Mouse (Mus musculus): ENCODE results near the gene D430041D05Rik. TPM values are rescaled to one million over a fixed set of nuclear protein-coding genes. Genes with fewer than 3 reads are reported as not detected.

Gene D430041D05Rik
- polyA plus RNA-seq, 1 experiment: 46.7 TPM

DNA sequence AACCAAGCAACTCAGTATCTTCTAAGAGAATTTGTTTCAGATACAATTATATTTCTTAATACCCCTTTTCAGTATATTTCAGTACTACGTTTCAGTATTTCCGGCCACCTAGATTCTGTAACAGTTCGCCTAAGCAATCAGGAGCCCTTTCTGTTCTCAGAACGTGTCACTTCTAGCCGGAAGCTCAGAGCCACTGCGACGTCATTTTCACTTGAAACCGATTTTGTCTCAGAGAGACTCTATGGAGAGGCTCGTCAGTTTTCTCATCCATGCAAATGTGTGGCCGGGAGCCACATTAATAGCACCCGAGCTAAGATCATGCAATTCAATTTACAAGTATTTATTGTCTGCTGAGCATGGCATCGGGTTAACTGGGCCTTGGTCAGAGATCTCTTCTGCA, 266.8 kb downstream of the D430041D05Rik start:
- Histone ChIP-seq H3K4me1 (ENCODE audit: control insufficient read depth, insufficient read depth, low read length) (no peaks in the 10 kb centered on the region), H3K4me3 (ENCODE audit: insufficient read depth, low read length) (no peak overlapping the region), H3K27ac (ENCODE audit: insufficient read depth, low read length) (no peak overlapping the region)
- TF ChIP-seq POLR2A (IDR thresholded peaks at IDR 0.05; ENCODE audit: extremely low read depth, insufficient read depth, low read length) (no peak), CTCF (IDR thresholded peaks at IDR 0.05; ENCODE audit: extremely low read depth, insufficient read depth, low read length) (no peak)

DNA sequence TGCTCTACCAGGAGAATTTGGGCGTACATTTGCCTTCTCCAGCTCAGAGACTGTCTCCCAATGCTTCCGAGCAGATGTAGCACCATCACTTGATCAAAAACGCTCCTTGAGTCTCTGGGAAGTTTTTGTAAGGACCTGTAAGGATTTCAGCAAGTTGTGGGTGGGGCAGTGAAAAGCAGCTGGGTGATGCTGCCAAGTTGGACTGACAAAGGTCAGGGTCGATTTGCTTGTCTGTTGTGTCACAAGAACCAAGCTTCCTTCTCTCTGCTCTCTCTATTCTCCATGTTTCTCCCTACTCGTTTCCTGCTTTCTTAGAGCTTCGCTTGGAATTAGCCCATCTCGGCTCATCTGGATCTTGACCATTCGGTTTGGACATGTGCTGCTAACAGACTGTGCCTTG, 268.7 kb downstream of the D430041D05Rik start:
- Histone ChIP-seq H3K27ac (ENCODE audit: insufficient read depth, low read length) (no peak overlapping the region), H3K4me3 (ENCODE audit: insufficient read depth, low read length) (no peak overlapping the region), H3K4me1 (ENCODE audit: control insufficient read depth, insufficient read depth, low read length) (no peaks in the 10 kb centered on the region)
- TF ChIP-seq CTCF (IDR thresholded peaks at IDR 0.05; ENCODE audit: extremely low read depth, insufficient read depth, low read length) (no peak), POLR2A (IDR thresholded peaks at IDR 0.05; ENCODE audit: extremely low read depth, insufficient read depth, low read length) (no peak)

DNA sequence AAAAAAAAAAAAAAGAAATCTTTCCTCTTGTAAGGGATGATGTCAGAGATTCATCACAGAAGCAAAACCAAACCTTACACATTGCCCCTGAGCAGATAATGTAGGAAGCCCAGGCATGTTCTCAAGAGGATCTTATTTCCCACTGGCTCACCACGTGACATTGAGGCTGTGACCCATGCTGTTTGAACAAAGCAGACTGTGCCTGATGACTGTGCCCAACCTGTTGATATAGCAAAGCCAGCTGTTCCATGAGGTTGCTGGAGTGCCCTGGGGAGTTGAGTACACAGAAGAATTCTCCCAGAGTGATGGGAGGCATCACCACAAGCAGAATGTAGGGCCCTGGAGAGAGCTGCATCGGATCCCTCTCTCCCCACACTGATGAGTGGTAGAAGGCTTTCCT, 274.9 kb downstream of the D430041D05Rik start:
- H3K27ac ChIP-seq (ENCODE audit: insufficient read depth, low read length): no peak overlapping the region
- no peaks in the 10 kb centered on the region for H3K4me1 ChIP-seq (ENCODE audit: control insufficient read depth, insufficient read depth, low read length)
- no peak overlapping the region for H3K4me3 ChIP-seq (ENCODE audit: insufficient read depth, low read length)
- TF ChIP-seq POLR2A (IDR thresholded peaks at IDR 0.05; ENCODE audit: extremely low read depth, insufficient read depth, low read length) (no peak), CTCF (IDR thresholded peaks at IDR 0.05; ENCODE audit: extremely low read depth, insufficient read depth, low read length) (no peak)

DNA sequence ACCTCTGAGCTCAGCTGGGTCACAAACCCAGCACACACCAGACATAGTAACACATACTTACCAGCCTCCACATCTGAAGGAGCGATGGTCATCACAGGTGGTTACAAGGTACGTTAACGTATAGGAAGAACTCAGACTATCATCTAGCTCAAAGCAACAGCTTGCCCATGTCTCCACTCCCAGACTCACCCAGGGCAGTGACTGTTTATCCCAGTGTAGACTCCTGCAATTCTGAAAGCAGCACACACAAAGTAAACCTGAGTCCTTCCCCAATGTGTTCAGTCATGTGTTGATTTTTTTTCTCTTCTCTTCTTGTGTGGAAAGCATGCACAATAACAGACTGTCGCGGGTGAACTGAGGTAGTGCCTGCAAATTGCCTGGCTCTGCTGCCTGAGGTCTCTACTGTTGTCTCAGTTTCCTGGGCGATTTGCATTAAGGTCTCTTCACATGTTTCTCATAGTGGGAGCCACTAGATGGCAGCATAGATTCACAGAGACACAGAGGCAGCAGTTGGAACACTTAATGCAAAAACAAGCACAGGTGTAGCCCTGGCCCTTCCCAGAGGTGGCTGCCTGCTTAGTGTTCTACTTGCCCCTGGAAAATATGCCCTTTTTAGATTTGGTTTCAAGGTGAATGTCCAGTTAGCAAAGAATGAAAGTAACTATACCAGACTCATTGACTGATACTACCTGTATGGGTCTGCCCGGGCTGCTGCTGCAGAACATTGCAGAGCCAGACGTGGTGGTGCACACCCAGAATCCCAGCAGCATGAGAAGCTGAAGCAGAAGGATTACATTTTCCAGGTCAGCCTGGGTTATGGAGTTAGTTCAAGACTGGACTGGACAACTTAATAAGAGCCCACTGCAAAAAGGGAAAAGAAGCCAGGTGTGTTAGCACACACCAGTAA, 276.4 kb downstream of the D430041D05Rik start:
- H3K4me1 ChIP-seq (ENCODE audit: control insufficient read depth, insufficient read depth, low read length): no peaks in the 10 kb centered on the region

DNA sequence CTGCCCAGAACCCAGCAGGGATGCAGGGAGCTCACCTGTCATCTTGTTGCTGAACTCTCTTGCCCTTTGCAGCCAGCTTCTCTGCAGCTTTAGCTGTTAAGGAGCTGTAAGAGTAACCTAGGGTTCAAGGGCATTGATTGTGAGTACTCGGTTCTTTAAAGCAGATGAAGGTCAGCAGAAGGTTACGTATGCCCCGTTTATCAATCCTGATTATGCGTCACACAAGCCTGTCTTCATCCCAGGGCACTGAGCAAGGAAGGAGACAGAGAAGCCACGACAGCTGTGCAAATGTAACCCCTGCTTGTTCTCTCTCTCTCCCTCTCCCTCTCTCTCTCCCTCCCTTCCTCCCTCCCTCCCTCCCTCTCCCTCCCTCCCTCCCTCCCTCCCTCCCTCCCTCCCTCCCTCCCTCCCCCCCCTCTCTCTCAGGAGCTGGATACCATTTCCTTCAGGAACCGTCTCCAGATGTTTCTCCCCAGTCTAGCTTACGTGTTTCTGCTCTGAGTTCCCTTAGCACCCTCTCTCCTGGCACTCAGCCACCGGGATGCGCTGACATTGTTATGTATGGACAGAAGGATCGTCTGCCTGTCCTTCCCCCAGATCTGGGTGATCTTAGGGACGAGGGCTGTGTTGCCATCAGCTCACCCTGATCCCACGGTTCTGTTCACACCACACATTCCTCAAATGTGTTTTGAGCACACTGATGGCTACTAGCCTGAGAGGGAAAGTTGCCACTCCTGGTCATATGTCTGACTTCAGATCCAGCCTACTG, 277.6 kb downstream of the D430041D05Rik start:
- Histone ChIP-seq H3K4me3 (ENCODE audit: insufficient read depth, low read length) (no peak overlapping the region), H3K27ac (ENCODE audit: insufficient read depth, low read length) (no peak overlapping the region), H3K4me1 (ENCODE audit: control insufficient read depth, insufficient read depth, low read length) (no peaks in the 10 kb centered on the region)
- TF ChIP-seq POLR2A (IDR thresholded peaks at IDR 0.05; ENCODE audit: extremely low read depth, insufficient read depth, low read length) (no peak), CTCF (IDR thresholded peaks at IDR 0.05; ENCODE audit: extremely low read depth, insufficient read depth, low read length) (no peak)

More for the DNA sequence above, 276.4 kb downstream of the D430041D05Rik start:
- TF ChIP-seq CTCF (IDR thresholded peaks at IDR 0.05; ENCODE audit: extremely low read depth, insufficient read depth, low read length) (peak; percentile 97), POLR2A (IDR thresholded peaks at IDR 0.05; ENCODE audit: extremely low read depth, insufficient read depth, low read length) (no peak)
- Histone ChIP-seq H3K4me3 (ENCODE audit: insufficient read depth, low read length) (no peak overlapping the region), H3K27ac (ENCODE audit: insufficient read depth, low read length) (no peak overlapping the region)

DNA sequence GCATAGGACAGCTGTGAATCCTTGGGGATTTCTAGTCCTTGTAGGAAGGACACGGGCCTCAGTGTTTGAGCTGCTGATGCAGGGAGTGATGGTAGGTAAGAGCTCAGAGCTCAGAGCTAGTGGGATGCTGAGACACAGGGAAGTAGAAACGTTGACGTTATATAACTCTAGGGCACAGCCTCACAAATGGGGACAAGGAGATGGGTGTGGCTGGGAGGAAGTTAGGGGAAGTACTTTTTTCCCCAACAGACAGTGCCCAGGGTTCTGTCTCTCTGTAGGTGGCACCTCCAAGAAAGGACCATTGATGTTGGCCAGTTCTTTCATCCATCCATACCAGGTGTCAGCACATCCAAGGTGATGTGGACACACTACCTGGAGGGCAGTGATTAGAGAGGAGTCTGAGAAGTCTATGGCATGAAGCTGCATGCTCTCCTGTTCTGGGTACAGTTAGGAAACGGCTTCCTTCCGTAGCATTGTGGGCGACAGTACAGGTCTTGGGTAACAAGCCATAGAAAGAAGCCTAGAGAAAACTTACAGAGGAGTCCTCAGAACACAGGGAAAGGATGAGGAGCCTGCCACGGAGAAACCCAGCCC, 278.4 kb downstream of the D430041D05Rik start:
- Histone ChIP-seq H3K4me3 (ENCODE audit: insufficient read depth, low read length) (no peak overlapping the region), H3K4me1 (ENCODE audit: control insufficient read depth, insufficient read depth, low read length) (no peaks in the 10 kb centered on the region), H3K27ac (ENCODE audit: insufficient read depth, low read length) (no peak overlapping the region)
- TF ChIP-seq POLR2A (IDR thresholded peaks at IDR 0.05; ENCODE audit: extremely low read depth, insufficient read depth, low read length): no peak
- TF ChIP-seq CTCF (IDR thresholded peaks at IDR 0.05; ENCODE audit: extremely low read depth, insufficient read depth, low read length): no peak

DNA sequence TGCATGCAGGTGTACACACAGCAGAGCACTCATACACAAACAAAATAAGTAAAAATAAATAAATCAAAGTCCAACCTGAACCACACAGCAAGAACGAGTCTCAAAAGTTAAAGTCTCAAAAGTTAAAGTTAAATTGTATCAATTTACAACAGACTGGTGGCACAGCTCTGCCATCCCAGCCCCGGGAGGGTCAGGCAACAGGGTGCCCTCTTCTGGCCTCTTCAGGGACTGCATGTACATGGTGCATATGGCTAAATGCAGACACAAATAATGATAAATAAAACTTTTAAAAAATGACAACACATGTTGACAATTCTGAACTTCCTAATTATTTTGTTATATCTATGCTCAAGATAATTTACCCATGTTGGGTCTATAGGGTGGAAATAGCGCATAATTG, 279.8 kb downstream of the D430041D05Rik start:
- Histone ChIP-seq H3K27ac (ENCODE audit: insufficient read depth, low read length) (no peak overlapping the region), H3K4me3 (ENCODE audit: insufficient read depth, low read length) (no peak overlapping the region), H3K4me1 (ENCODE audit: control insufficient read depth, insufficient read depth, low read length) (no peaks in the 10 kb centered on the region)
- TF ChIP-seq CTCF (IDR thresholded peaks at IDR 0.05; ENCODE audit: extremely low read depth, insufficient read depth, low read length): peak; percentile 21; the same call in 1 of the 2 replicates
- no peak for TF ChIP-seq POLR2A (IDR thresholded peaks at IDR 0.05; ENCODE audit: extremely low read depth, insufficient read depth, low read length)

DNA sequence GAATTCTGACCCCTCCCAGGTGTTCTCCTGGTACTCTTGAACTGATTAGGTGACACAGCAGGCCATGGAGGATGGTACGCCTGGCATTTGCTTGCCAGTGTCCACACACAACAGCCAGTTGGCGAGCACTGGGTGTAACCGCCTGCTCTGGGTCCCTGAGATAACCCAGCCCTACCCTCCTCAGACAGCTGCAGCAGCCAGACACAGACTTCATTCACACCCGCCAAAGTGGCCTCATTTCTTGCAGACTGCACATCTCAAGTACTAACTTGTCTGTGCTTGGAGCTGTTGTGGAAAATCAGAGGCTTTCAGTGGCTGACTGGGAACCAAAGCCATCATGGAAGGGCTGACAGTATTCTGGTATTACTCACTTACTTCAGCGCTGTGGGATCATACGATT, 280.6 kb downstream of the D430041D05Rik start:
- no peaks in the 10 kb centered on the region for H3K4me1 ChIP-seq (ENCODE audit: control insufficient read depth, insufficient read depth, low read length)
- no peak for TF ChIP-seq POLR2A (IDR thresholded peaks at IDR 0.05; ENCODE audit: extremely low read depth, insufficient read depth, low read length)
- TF ChIP-seq CTCF (IDR thresholded peaks at IDR 0.05; ENCODE audit: extremely low read depth, insufficient read depth, low read length): no peak
- no peak overlapping the region for H3K27ac ChIP-seq (ENCODE audit: insufficient read depth, low read length)
- no peak overlapping the region for H3K4me3 ChIP-seq (ENCODE audit: insufficient read depth, low read length)

DNA sequence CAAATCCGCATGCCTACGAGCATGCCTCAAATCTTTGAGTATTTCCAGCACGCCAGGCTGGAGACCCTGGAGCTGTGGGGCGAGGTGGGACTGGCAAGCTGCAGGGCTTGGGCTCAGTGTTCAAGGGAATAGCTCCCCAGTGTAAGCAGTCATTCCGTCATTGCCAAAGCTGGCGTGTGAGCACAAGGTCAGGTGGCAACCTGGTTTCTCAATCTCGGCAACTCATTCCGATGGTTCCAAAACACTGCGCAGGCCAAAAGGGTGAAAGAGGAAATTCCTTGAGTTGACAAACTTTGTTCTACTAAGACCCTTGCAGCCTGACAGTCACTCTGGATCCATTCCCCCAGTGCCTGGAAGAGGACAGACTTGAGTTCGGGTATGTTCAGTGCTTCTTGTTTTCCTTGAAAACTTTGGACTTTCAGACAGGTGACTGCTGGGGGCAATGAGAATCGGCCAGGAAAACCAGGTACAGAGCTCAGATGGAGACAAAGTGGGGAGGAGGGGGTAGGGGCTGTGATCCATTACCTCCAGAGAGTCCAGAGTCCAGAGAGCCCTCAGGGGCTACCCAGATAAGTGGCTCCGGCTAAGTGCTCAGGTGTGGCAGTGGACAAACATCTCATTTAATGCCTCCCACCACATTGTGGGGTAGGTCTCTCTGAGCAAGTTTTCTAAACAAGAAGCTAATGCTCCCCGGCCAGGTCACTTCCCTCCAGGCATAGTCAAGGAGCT, 281.8 kb downstream of the D430041D05Rik start:
- Histone ChIP-seq H3K4me1 (ENCODE audit: control insufficient read depth, insufficient read depth, low read length) (no peaks in the 10 kb centered on the region), H3K27ac (ENCODE audit: insufficient read depth, low read length) (no peak overlapping the region), H3K4me3 (ENCODE audit: insufficient read depth, low read length) (no peak overlapping the region)
- TF ChIP-seq CTCF (IDR thresholded peaks at IDR 0.05; ENCODE audit: extremely low read depth, insufficient read depth, low read length) (no peak), POLR2A (IDR thresholded peaks at IDR 0.05; ENCODE audit: extremely low read depth, insufficient read depth, low read length) (no peak)
